Mouse (Mus musculus) right cerebral cortex, postnatal 14 days (tissue): ENCODE data around the gene Hlcs.

Source experiments
- DNase-seq: peaks from one replicate; pipeline ENCODE4 v3.0.0; 2022

Hlcs gene

GRCm38 (mm10) chr16:94150125-94151103, 163.0 kb downstream of the Hlcs start:
- no peak for DNase-seq

GRCm38 (mm10) chr16:94148139-94148538, 165.2 kb downstream of the Hlcs start:
- DNase-seq, result no peak

DNA sequence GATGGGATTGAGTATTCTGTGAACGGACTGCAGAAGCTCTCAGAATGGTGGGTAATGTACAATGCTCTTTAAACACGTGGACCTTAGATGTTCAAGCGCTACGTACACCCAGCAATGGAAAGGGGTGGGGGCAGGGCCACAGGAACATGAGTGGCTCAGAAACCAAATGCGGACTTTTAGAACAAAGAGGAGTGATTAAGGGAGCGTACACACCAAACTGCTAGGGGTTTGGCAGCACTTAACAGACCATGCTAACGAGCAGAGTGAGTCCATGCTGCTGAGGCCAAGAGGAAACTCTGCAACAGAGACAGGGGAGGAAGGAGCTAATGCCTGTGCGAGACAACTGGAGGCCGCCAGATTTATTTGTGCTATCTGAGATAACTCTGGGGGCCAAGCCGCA, 170.0 kb downstream of the Hlcs start:
- no peak for DNase-seq

DNA sequence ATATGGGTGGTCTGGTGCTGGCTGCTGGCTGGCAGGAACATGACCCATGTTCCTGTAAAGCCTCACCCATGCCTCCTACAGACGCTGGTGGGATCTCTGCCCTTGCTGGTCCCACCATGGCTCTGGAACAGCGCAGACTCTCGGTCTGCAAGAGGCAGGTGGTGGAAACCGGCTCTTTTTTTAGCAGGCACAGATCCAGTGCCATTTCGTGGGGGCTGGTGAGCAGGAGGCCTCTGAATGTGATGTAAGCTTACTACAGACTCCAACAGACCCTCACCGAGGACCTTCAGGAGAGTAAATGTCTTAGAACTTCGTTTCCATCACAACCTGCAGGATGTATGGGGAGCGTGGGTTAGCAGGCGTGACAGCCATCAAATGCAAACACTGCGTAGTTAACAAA, 172.6 kb downstream of the Hlcs start:
- DNase-seq, result peak; percentile 41

GRCm38 (mm10) chr16:94134218-94134617, 179.2 kb downstream of the Hlcs start:
- DNase-seq, result no peak

GRCm38 (mm10) chr16:94128236-94128835, 185.0 kb downstream of the Hlcs start:
- no peak for DNase-seq

GRCm38 (mm10) chr16:94126200-94126599, 187.2 kb downstream of the Hlcs start:
- no peak for DNase-seq

DNA sequence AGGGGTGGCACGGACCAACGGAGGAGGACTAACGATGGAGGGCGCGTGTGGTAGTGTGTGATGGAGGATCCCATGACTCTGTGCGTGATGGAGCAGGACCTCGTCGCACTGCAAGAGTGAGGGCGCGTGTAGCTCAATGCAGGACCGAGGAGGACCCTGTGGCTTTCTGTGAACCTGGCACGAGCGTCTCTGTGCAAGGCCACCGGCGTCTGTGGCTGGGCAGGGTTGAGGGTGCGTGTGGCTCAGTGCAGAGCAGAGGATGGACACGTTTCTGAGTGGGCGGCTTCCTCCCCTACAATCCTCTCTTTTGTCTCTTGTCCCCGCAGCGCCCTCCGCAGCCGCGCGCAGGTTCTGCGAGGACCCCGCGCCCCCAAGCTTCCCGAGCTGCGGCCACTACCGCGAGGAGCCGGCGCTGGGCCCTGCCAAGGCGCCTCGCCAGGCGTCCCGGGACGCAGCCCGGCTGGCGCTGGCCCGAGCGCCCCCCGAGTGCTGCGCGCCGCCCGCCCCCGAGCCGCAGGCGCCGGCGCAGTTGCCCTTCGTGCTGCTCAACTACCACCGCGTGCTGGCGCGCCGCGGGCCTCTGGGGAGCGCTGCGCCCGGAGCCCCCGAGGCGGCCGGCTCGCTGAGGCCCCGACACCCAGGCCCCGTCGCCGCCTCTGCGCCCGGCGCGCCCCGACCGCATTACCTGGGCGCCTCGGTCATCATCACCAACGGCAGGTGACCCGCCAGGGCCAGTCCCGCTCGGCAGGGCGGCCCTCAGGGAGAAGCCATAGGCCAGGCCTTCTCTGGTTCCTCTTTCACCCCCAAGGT, 188.0 kb downstream of the Hlcs start:
- DNase-seq, result peak; percentile 29

DNA sequence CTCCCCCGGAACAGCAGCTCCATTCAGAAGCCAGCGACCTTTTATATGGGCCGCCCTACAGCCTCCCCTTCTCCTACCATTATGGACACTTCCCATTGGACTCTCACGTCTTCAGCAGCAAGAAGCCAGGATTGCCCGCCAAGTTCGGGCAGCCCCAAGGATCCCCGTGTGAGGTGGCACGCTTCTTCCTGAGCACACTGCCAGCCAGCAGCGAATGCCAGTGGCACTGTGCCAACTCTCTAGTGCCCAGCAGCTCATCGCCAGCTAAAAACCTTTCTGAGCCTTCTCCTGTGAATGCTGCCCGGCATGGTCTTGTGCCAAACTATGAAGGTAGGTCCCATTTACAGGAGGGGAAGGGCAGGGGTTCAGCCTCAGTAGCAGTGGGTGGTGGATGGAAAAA, 190.1 kb downstream of the Hlcs start:
- peak; percentile 67 for DNase-seq

- DNase-seq, result no peak
Measured at GRCm38 (mm10) chr16:94122347-94122746, 191.0 kb downstream of the Hlcs start.

GRCm38 (mm10) chr16:94118394-94118793, 195.0 kb downstream of the Hlcs start:
- no peak for DNase-seq

DNA sequence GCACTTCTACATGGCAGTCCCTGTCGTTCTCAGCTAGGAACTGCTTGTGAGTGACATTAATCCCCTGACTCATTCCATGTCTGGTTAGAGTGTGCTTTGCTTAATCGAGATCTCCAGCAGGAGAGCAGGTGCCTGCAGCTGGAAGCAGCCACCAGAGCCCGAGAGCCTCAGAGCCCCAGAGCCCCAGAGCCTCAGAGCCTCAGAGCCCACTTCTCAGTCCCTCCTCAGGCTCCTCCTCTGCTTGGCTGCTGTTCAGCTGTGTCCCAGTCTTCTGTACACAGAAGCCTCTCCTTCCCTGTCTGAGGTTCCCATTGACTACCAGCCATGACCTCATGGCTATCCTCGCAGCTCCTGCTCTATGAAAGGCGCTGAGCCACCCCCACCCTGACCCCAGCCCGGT, 196.0 kb downstream of the Hlcs start:
- no peak for DNase-seq

DNA sequence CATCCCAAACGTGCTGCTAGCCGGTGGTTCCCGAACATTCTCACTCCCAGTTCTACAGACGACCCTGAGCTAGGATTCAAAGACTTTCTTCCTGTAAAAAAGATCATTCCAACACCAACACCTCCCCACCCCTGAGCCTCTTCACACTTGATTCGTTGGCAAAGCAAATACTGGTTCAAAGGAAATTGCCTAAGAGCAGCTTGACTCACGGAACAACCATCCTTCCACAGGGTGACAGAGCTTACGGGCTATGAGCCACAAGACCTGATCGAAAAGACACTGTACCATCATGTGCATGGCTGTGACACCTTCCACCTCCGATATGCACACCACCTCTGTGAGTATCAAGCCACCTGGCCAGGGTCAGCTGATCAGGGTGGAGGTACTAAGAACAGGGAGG, 198.7 kb downstream of the Hlcs start:
- DNase-seq, result no peak

DNA sequence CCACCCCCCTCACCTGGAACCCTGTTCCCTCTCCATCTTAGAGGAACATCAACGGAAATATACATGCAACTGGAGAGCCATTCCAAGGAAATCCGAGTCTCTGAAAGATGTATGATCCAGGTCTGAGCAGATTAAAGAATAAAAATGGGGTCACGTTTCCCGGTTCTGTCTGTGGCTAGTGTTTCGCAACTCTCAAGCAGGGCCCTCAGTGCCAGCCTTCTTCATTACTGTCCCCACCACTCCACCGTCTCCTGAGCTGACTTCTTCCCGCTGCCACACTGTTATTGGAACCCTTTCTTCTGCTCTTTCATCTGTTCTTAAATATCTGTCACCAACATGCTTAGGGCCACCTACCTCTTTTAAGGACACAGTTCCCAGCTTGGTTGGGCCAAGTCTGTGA, 200.2 kb downstream of the Hlcs start:
- DNase-seq, result no peak

GRCm38 (mm10) chr16:94097724-94098455, 215.5 kb downstream of the Hlcs start:
- DNase-seq, result no peak

- no peak for DNase-seq
Measured at GRCm38 (mm10) chr16:94096479-94096878, 216.9 kb downstream of the Hlcs start.

- no peak for DNase-seq
Measured at GRCm38 (mm10) chr16:94095109-94095822, 218.1 kb downstream of the Hlcs start.

DNA sequence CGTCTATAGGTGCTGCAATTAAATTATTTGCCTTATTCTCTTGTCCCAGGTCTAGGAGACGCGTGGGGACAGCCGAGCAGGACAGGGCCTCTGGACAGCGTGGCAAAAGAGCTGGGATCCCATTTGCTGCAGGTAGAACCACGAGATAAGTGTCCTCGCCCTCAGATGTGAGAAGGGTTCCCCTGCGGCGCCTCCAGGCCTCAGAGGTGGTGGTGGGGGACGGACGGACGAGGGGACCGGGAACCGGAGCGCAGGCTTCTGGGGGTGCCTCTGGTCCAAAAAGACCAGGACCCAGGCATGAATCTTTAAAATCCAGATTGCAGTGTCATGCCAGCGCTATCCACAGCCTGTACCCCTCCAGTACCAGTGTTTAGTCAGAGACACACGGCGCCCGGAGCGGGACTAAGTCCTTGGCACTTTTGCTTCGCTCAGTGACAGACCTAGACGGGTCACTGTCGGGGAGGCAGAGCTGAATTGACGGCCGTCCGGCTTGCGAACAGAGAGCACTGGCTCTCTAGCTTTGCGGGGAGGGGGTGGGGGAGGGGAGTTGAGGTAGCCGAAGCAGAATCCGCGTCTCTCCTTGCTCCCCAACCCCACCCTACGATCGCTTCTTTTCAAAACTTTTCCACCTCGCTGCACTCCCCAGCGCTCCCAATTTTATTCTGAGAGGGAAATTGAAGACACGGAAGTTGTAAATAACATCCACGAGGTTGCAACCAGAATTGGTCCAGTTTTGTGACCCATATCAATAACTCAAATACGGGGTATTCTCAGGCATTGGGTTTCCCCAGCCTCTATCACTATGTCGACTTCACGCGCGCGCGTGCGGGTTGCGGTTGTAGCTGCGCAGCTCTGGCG, 218.9 kb downstream of the Hlcs start:
- no peak for DNase-seq

- no peak for DNase-seq
Measured at GRCm38 (mm10) chr16:94093151-94093863, 220.1 kb downstream of the Hlcs start.

- DNase-seq, result no peak
Measured at GRCm38 (mm10) chr16:94092511-94093150, 220.7 kb downstream of the Hlcs start.
